Mouse (Mus musculus) CH12F3 (cell line): Measurements from ENCODE around the gene Fkbp1a.

ENCODE experiments used
- in situ Hi-C: fragments of 300-500 bp; cut with MboI; formaldehyde crosslinking; loops from 2 replicates; pipeline ENCODE4 v1.14.3; 2020; ENCODE audit warnings: low sequenced_read_pairs

Gene Fkbp1a

GRCm38 (mm10) chr2:151546571-151546970, 4.3 kb downstream of the Fkbp1a start:
- in situ Hi-C loops, result no loop called here

DNA sequence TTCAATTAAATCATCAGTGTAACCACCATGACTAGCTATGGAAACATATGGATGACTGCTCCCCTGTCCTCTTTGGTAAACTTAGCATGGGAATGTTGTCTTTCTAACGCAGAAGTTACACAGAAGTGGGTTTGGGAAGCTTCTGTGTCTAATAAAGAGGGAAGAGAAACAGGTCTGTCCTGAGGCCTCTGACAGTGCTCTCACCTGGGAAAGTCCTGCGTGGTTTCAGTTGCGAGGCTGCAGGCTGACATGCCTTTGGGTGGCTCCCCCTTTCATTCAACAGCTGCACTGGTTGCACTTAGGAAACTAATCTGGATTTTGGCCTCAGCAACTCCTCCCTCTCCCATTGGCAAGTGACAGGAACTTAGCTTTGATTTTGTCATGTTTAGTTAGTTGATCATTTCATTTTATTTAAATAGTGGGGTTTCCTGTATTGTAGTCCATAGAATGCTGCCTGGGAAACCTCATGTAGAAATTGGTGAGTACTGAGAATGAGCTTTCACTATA, 7.4 kb downstream of the Fkbp1a start:
- in situ Hi-C loops, result no loop called here

GRCm38 (mm10) chr2:151562930-151563921, 20.9 kb downstream of the Fkbp1a start:
- in situ Hi-C loops, result no loop called here

DNA sequence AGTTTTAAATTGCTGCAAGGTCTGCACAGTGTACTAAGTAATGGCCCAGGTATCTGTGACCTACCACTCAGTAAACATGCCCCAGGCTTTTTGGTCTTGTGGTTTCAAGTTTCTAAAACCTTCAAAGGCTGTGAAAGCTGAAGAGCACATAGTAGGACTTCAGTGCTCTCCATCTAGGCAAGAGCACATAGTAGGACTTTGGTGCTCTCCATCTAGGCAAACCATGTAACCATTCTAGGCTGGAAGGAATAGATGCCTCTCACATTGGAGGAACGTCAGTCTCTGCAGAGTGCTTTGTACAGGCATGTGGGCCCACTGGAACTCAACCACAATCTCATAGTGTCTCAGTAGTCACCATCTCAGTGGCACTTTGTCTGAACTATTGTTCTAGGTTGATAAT, 21.7 kb downstream of the Fkbp1a start:
- in situ Hi-C loops, result no loop called here

DNA sequence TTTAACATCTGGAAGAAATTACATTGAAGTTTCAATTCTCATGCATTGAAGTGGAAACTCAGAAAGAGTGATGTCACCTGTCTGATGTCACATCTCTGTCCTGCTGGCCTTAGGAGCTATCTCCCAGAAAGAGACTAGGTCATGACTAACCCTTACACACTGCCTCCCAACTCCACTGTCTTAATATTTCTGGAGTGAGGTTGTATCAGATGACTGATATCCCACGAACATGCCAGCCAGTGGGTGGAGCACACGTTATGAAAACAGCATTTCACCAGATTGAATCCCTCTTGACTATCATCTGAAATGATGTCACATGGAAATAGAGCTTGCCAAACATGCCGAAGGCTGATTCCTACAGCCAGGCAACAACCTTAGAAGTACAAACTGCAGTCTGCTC, 22.7 kb downstream of the Fkbp1a start:
- in situ Hi-C loops, result no loop called here

GRCm38 (mm10) chr2:151566856-151567255, 24.6 kb downstream of the Fkbp1a start:
- in situ Hi-C loops, result no loop called here

- in situ Hi-C loops, result no loop called here
Measured at GRCm38 (mm10) chr2:151569452-151569851, 27.2 kb downstream of the Fkbp1a start.

GRCm38 (mm10) chr2:151571873-151572700, 29.8 kb downstream of the Fkbp1a start, which contains the start of gene Sdcbp2:
TSS of gene Sdcbp2 (plus strand) at chr2:151572622.
- in situ Hi-C loops, result no loop called here

- in situ Hi-C loops, result no loop called here
Measured at GRCm38 (mm10) chr2:151573667-151574066, 31.4 kb downstream of the Fkbp1a start.

DNA sequence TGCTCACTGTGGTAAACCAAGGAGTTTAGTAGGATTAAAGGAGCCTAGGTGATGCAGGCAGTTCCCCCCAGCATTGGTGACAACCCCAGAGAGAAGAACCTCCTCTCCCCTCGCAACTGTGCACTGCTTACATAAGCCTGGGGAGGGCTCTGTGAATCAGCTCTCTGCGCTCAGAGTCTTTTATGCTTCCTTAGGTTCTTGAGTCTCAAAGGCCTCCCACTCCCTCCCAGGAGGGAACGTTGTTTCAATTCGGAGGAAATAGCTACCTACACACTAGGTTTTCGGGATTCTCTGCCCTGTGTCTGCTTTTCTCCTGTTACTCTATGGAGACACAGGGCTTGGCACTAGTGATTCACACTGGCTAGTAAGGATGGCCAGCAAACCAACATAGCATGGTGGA, 32.3 kb downstream of the Fkbp1a start:
- in situ Hi-C loops, result no loop called here

GRCm38 (mm10) chr2:151575119-151575698, 32.9 kb downstream of the Fkbp1a start:
- in situ Hi-C loops, result no loop called here

DNA sequence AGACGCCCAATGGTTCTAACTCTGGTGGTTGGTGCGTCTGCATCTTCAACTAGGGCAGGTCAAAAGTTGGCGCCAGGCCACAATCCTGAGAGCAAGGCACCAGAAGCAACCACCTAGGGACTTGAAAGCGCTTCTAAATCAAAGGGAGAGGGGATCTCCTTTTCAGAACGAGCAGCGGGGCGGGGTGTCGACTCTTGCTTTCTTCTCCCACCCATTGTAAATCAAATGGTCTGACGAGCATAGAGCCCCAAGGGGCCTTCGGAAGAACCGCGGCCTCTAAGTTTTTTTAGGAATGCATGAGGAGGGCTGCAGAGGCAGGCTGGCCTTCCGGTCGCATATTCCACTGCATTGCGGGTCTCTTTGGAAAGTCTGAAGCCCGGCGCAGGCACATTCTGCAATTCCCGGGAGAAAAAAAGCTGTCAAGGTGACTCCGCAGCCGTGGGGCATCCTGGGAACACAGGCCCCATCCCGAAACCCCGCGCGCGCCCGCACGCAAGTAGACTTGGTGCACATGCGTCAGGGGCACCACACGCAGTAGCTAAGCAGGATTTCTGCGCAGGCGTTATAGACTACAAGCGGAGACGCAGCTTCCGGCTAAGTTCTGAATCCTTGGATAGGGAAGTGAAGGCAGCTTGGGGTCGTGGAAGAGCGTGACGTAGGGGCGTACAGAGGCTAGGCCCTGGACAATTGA, 33.6 kb downstream of the Fkbp1a start:
- in situ Hi-C loops, result no loop called here

GRCm38 (mm10) chr2:151579183-151579582, 36.9 kb downstream of the Fkbp1a start:
- in situ Hi-C loops, result no loop called here

GRCm38 (mm10) chr2:151580945-151581344, 38.7 kb downstream of the Fkbp1a start:
- in situ Hi-C loops, result no loop called here

DNA sequence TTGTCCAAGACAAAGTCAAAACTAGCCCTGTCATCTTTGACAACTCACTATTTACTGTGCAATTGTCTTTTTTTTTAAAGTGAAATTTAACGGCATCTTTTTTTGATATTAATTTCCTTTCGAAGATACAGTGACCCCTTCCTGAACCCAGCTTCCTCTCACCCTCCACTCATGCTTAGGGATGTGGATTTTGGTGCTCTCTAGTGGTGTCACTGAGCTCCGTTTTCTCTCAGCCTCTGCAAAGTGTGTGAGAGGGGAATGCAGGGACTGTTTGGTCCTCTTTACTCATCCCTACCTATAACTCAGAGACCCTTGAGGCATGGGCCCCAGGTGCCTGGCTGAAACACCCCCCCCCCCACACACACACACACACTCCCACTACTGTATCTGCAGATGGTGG, 43.7 kb downstream of the Fkbp1a start:
- in situ Hi-C loops, result no loop called here

DNA sequence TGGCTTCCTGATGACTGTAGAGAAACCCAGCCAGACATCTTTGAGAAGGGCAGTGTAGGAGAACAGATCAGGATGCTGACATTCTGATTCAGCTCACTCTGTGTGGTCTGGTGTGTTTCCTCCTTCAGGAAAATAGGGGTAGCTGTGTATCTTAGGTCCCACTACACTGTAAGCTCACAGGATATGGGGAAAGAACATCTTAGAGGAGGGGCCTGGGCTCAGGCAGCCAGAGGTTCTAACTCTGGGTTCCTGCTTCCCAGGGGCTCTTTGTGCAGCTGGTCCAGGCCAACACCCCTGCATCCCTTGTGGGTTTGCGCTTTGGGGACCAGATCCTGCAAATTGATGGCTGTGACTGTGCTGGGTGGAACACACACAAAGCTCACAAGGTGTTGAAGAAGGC, 44.5 kb downstream of the Fkbp1a start:
- in situ Hi-C loops, result no loop called here

GRCm38 (mm10) chr2:151587306-151587705, 45.0 kb downstream of the Fkbp1a start:
- in situ Hi-C loops, result no loop called here

DNA sequence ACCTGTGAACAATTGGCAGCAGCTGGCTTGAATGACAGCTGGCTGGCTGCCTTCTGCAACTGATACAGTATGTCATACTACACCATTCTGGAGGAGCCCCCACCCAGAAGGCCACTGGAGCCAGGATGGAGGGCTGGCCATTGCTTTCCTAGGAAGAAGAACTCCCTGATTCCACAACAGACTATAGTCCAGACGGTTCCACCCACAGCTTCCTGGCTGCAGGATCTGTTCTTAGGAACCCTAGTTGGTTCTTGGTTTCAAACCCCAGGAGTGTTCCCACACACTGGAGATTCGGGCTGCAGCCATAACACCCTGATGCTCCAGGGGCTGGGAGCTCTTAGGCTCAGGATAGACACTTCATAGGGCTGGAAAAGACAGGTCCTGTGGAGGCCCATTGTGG, 55.8 kb downstream of the Fkbp1a start:
- in situ Hi-C loops, result no loop called here

GRCm38 (mm10) chr2:151602106-151602505, 59.8 kb downstream of the Fkbp1a start:
- in situ Hi-C loops, result no loop called here

DNA sequence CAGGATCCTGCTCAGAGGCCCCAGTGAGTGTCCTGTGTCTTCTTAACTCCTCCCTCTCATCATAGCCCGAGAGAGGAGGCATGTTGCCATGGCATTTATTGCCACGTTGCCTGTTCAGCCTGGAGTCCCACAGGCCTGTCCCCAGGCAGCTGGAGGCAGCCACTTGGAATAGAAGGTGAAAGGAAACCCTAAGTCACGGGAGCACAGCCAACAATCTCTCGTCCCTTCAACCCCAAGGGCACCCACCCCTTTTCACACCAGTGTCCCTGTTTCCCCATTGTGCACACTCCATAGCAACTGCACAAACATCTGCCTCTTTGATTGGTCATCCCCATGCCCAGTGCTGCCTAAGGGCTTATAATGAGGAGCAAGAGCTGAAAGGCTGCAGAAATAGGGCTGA, 61.3 kb downstream of the Fkbp1a start:
- in situ Hi-C loops, result no loop called here
